Mouse (Mus musculus) testis, adult 2 months (tissue): ENCODE measurements around the gene Hspg2. TPM values are rescaled to one million over a fixed set of nuclear protein-coding genes. Genes with fewer than 3 reads are reported as not detected.
A peak's percentile ranks its signal among the peaks of the same experiment; 100 is the strongest.
"Not testable (repeated sequence)": the region's sequence is repeated elsewhere in the genome, so short reads cannot be mapped to it uniquely, and the experiment has no call there.

Experiments
- H3K27ac ChIP-seq: fragments of 200-500 bp; 2 replicates; pipeline ENCODE4 v1.5.1; 2012; ENCODE audit warnings: low read depth, low read length; ENCODE audit not compliant: control insufficient read depth, insufficient read depth
- H3K27me3 ChIP-seq: fragments of 200-500 bp; 2 replicates; pipeline ENCODE4 v1.6.1; 2012; ENCODE audit warnings: mild to moderate bottlenecking, low read length, moderate library complexity; ENCODE audit not compliant: control insufficient read depth, insufficient read depth
- H3K36me3 ChIP-seq: fragments of 200-500 bp; 2 replicates; pipeline ENCODE4 v1.6.1; 2012; ENCODE audit warnings: mild to moderate bottlenecking, low read length; ENCODE audit not compliant: control insufficient read depth, insufficient read depth
- H3K4me1 ChIP-seq: fragments of 200-500 bp; 2 replicates; pipeline ENCODE4 v1.6.1; 2012; ENCODE audit warnings: low read length; ENCODE audit not compliant: control insufficient read depth, insufficient read depth
- H3K4me3 ChIP-seq: fragments of 200-500 bp; 2 replicates; pipeline ENCODE4 v1.5.1; 2012; ENCODE audit warnings: low read depth, mild to moderate bottlenecking, low read length, moderate library complexity, mixed read lengths; ENCODE audit not compliant: control insufficient read depth
- CTCF ChIP-seq: fragments of 200-500 bp; IDR thresholded peaks from 2 replicates; pipeline ENCODE4 v1.5.1; 2012; ENCODE audit warnings: low read depth, mild to moderate bottlenecking, inconsistent platforms, low read length, moderate library complexity; ENCODE audit not compliant: control insufficient read depth, insufficient read depth, insufficient replicate concordance
- POLR2A ChIP-seq: fragments of 200-500 bp; IDR thresholded peaks from 2 replicates; pipeline ENCODE4 v1.6.1; 2012; ENCODE audit warnings: low read depth, mild to moderate bottlenecking, inconsistent platforms, low read length, moderate library complexity; ENCODE audit not compliant: control insufficient read depth
- polyA plus RNA-seq: library from polyadenylated mRNA; depleted of rRNA; stranded (reverse); fragments of >200 nt; gene quantifications from 2 replicates; pipeline ENCODE4 v1.2.3, GENCODE M21; 2012

Gene Hspg2
- polyA plus RNA-seq, 1 experiment: 7.4 TPM

DNA sequence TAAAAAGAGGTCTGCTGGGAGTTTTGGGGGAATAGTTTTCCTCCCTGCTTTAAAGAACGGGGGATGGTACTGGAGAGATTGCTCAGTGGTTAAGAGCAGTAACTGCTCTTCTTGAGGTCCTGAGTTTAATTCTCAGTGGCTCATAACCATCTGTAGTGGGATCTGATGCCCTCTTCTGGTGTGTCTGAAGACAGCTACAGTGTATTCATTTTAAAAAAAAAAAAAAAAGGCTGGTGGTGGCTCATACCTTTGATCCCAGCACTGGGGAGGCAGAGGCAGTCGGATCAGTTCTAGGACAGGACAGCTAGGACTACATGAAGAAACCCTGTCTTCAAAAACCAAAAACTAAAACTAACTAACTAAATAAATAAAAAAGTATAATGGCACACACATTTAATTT, 111.7 kb downstream of the Hspg2 start:
- Histone ChIP-seq H3K4me3 (no peak overlapping the region), H3K27me3 (no peaks in the 10 kb centered on the region), H3K27ac (no peak overlapping the region; the same call in 1 of the 2 replicates), H3K4me1 (peaks cover 6% of the 10 kb centered on the region), H3K36me3 (no peaks in the 10 kb centered on the region)
- no peak for TF ChIP-seq CTCF
- TF ChIP-seq POLR2A: no peak

GRCm38 (mm10) chr4:137581815-137582214, 113.2 kb downstream of the Hspg2 start:
- Histone ChIP-seq H3K27ac (no peak overlapping the region), H3K36me3 (no peaks in the 10 kb centered on the region), H3K4me1 (peaks cover 6% of the 10 kb centered on the region), H3K4me3 (no peak overlapping the region), H3K27me3 (no peaks in the 10 kb centered on the region)
- peak; percentile 36; the same call in 1 of the 2 replicates for TF ChIP-seq CTCF
- TF ChIP-seq POLR2A: no peak

DNA sequence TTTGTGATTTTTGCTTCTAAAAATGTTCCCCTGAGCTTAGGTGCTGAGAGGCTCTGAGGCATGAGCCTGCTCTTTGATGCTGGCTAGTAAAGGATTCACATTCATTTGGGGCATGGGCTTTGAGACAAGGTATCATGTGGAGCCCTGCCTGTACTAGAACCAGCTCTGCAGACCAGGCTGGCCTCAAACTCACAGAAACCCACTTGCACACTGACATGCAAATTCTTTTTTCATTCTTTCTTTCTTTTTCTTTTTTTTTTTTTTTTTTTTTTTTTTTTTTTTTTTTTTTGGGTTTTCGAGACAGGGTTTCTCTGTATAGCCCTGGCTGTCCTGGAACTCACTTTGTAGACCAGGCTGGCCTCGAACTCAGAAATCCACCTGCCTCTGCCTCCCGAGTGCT, 120.5 kb downstream of the Hspg2 start:
- H3K4me3 ChIP-seq, H3K36me3 ChIP-seq, H3K27me3 ChIP-seq, H3K4me1 ChIP-seq, H3K27ac ChIP-seq: not testable (repeated sequence)

DNA sequence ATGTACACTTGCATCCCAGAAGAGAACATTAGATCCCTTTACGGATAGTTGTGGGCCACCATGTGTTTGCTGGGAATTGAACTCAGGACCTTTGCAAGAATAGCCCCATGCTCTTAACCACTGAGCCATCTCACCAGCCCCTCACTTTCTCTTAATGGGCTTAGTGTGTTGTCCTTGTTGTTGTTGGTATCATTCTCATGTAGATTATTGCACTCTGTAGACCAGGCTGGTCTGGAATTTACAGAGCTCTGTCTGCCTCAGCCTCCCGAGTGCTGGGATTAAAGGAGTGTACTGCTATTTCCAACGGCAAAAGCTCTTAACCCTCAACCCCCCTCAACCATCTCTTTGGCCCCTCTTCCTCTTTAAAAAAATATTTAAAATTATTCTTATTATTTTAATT, 121.0 kb downstream of the Hspg2 start:
- no peaks in the 10 kb centered on the region; the same call in 1 of the 2 replicates for H3K4me1 ChIP-seq
- H3K27ac ChIP-seq: no peak overlapping the region
- no peak overlapping the region for H3K4me3 ChIP-seq
- TF ChIP-seq POLR2A (no peak), CTCF (no peak)
- no peaks in the 10 kb centered on the region for H3K36me3 ChIP-seq
- no peaks in the 10 kb centered on the region for H3K27me3 ChIP-seq

DNA sequence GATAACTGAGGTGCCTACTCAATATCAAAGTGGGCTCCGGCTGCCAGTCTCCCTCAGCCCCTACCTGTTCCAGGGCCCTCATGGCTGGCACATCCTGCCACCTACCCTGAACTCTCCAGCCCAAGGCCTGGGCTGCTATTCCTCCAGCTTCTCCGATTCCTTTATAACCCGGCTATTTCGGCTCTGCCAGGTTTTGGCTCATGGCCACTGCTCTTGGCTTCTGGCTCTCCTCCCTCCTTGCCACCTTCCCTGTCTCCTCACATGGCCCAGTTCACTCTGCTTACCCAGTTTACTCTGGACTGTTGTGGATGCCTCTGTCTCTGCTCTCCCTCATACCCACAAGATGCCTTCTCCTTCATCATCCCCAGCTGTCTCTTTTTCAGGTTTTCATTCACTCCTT, 122.4 kb downstream of the Hspg2 start:
- no peak for TF ChIP-seq POLR2A
- TF ChIP-seq CTCF: no peak
- Histone ChIP-seq H3K4me1 (peaks cover 3% of the 10 kb centered on the region), H3K36me3 (no peaks in the 10 kb centered on the region)

GRCm38 (mm10) chr4:137593601-137594495, 125.3 kb downstream of the Hspg2 start, which contains the start of gene Usp48:
Gene Usp48, plus strand, starts transcription at chr4:137593755.
- no peaks in the 10 kb centered on the region for H3K27me3 ChIP-seq
- peaks cover 3% of the 10 kb centered on the region for H3K4me1 ChIP-seq
- TF ChIP-seq CTCF (0 out of 2 replicates have a peak, but pooled peaks have one; percentile 3), POLR2A (peak; percentile 96)
- H3K27ac ChIP-seq: peak within 1 kb of the TSS; percentile 99
- H3K4me3 ChIP-seq: peak within 1 kb of the TSS; percentile 93
- H3K36me3 ChIP-seq: no peaks in the 10 kb centered on the region

More for the DNA sequence above, 122.4 kb downstream of the Hspg2 start:
- Histone ChIP-seq H3K4me3 (no peak overlapping the region), H3K27me3 (no peaks in the 10 kb centered on the region), H3K27ac (no peak overlapping the region)

- Histone ChIP-seq H3K36me3 (no peaks in the 10 kb centered on the region), H3K4me1 (peaks cover 3% of the 10 kb centered on the region), H3K27me3 (no peaks in the 10 kb centered on the region), H3K27ac (peak overlapping the region; percentile 82), H3K4me3 (peak overlapping the region; percentile 93)
- TF ChIP-seq POLR2A (no peak), CTCF (no peak)
These were observed 126.1 kb downstream of the Hspg2 start for GRCm38 (mm10) chr4:137594496-137595270.

DNA sequence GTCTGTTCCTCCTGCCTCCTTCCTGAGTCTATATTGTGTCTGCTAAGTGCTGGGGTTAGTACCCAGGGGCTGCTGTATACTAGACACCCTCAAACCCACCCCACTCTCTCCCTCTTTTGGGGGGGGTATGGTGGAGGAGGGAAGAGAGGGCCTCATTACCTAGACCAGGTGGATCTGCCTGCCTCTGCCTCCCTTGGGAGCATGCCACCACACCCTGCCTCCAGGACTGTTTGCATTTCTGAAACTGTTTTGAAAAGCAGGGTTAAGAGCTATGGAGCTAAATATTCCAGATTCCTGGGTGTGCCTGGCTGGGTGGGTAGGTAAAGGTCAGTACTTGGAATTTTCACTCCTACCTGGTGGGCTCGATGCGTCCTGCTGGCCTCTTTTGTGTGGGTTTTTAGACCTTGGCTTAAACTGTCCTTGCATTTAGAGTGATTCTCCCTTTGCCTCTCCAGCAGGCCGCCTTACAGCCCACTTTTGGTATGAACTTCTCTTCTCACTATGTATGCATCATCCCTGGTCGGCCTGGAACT, 128.6 kb downstream of the Hspg2 start:
- Histone ChIP-seq H3K36me3 (no peaks in the 10 kb centered on the region), H3K4me3 (no peak overlapping the region), H3K4me1 (peaks cover 6% of the 10 kb centered on the region), H3K27ac (peak overlapping the region; percentile 39; the same call in 1 of the 2 replicates), H3K27me3 (no peaks in the 10 kb centered on the region)
- TF ChIP-seq POLR2A (no peak), CTCF (no peak)
